Mouse (Mus musculus) erythroid progenitor cell, adult 5-6 weeks (primary cell): Measurements from ENCODE around the gene D430041D05Rik. TPM values are rescaled to one million over a fixed set of nuclear protein-coding genes. Genes with fewer than 3 reads are reported as not detected.

Source experiments
- ATAC-seq: replicated peaks from 2 replicates; pipeline ENCODE4 v1.8.0; 2016; ENCODE audit warnings: moderate number of reproducible peaks, mild to moderate bottlenecking, moderate TSS enrichment, inconsistent platforms; ENCODE audit not compliant: poor library complexity, low FRiP score, severe bottlenecking
- total RNA-seq, 2 experiments: library from RNA; stranded (forward) in 1 of 2; stranded (reverse) in 1 of 2; fragments of 150-400 nt in 1 of 2; fragments of 186-747, 209-891 nt in 1 of 2; gene quantifications; 2 replicates each; pipeline versions ENCODE4 v1.2.3 to v1.2.4; 2015 to 2017; ENCODE audit warnings: low replicate concordance in 2 of 2

Gene D430041D05Rik
- total RNA-seq, 2 experiments from 2014 or later: not detected

DNA sequence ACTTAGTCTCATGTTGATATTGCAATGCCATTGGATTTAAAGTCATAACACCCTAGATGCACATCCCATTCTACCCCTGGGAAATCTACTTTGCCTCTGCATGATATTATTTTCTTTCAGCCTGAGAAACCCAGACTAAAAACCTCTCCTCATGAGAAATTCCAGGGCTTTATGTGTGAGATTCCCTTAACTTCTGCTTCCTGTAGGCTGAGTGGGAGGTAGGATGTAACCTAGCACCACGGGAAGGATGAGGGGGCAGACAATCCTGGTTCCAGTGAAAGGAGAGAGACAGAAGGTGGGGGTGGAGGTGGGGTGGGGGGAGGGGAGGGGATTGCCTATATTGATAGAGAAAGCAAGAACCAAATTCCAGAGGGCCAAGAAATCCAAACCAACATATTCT lies 110.9 kb downstream of the D430041D05Rik start:
- no peak for ATAC-seq

DNA sequence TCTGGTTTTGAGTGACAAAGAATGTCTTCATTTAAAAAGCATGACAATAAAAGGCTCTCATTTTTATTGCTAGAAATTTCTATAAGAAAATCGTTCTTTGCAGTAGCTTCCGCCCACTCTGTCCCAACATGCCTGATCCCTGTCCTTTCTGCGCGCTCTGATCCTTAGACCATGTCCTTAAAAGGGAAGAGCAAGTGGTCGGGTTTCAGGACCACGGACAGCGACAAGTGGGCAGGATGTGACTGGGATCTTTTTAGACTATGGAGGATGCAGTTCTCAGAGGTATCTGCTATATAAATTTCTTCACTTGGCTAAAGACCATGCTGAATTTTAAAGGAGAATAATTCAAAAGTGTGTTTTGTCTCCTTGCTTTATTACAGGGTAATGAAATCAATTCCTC lies 111.7 kb downstream of the D430041D05Rik start:
- no peak for ATAC-seq

DNA sequence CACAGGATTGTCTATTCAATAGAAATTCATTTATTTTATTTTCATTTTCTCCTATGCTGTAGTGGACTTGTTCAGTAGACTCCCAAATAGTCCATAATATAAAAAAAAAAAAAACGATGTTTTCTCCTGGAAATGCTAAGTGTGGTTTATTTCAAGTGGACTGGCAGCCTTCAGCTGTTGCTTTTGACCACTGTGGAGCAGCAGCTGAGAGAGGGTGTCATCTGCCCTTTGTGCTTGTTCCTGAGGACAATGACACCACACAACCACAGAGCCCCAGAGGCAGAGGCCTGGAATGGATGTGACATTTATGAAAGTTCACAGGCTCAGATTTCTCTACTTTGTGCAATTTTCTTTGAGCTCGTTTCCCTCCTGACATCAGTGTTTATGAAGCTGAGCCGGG lies 124.0 kb downstream of the D430041D05Rik start:
- no peak for ATAC-seq

DNA sequence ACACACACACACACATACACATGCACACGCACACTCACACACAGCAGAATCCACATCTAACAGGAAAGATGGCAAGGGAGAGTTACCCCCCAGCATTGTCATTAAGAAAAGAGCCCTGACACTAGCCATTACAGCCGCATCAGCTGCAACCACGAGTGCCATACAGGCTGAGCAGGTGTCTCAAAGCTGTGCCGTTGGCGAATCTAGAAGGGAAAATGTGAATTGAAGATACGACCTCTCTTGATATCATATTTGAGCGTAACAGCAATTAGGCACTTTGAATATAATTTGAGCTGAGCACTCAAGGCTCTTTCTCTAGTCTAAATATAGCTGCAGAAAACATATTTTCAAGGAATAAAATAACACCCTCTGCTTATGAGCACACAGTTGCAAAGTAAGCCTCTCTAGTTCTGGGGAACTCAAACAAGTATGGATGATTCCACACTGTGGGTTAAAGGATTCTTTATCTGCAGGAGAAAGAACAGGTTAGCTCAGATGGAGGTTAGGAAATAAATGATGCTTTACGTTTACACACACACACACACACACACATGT lies 127.3 kb downstream of the D430041D05Rik start:
- ATAC-seq: no peak

DNA sequence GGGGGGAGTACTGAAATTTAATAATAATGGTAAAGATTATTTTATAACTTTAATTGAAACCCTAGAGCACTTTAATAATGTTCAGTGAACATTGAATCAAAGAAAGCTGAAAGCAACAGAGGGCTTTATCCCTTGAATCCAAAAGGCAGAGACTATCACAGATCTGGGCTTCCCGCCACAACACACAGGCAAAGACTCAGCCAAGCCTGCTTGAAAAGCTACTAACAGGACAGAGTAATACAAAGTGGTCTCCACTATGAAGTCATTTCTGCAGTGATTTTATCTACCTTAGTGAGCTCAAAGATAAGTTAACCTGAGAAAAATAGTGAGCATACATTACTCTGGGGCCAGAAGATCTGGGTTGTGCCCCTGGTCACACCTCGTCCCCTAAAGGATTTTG lies 128.0 kb downstream of the D430041D05Rik start:
- no peak for ATAC-seq

DNA sequence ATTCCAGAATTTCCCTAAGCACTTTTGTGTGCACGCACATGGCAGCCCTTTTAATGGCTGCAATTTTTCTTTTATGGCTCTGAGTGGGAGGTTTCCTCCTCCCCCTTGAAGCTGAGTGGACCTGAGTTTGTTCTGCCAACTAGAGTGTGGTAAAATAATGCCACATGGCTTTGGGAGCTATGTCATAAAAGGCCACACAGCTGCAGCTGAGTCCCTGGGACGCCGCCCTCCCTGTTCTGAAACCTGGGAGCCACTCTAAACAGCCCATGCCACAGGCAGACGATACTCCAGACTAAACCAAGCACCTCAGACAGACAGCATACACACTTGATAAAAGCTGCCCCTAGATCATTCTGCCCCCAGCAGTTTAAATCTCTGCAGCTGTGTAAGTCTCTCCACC lies 143.8 kb downstream of the D430041D05Rik start:
- ATAC-seq: no peak

DNA sequence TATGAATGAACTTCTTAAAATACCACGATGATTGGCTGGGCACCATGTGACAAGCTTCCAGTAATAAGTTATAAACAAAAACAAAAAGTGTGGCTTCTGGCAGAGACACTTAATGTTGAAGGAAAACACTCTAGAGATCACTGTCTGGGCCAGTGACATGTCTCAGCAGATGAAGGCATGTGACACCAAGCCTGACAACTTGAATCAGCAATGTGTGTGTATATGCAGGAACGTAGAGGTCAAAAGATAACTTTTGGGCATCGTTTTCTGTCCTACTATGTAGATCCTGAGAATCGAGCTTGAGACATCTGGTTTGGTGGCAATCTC lies 149.1 kb downstream of the D430041D05Rik start:
- ATAC-seq: no peak

DNA sequence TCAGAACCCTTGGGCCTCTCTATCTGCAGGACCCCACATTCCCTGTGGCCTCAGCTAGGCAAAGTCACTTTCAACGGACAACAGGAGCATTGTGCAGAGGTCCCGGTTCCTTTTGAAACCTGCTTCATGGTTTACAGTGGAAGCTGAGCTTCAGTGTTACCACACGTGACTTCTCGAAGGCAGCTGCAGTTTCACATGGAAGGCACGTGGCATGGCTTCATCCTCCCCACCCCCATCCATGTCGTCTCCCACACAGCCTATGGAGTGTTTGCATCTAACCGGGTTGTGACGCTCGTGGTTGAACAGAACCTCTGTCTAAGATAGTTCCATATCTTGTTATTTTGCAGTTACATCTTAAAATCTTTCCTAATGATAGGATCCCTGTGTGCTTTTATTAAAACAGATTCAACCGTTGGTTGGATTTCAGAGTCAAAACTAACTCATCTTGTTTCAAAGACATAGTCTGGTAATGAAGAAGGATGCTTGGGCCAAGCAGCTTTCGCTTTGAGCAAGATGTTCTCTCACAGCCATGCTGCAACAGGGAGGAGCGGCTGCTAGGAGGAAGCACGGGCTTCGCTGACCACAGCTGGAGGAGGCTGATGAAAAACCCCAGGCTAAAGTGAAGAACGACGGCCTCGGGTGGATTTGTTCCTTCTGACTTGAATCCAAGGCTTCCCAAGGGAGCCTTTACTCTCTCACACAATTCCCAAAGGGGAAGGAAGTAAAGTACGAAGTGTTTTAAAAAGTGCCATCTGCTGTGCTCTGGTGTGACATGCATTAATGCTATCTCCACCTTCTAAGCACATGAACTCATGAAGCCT lies 149.7 kb downstream of the D430041D05Rik start:
- ATAC-seq: no peak

DNA sequence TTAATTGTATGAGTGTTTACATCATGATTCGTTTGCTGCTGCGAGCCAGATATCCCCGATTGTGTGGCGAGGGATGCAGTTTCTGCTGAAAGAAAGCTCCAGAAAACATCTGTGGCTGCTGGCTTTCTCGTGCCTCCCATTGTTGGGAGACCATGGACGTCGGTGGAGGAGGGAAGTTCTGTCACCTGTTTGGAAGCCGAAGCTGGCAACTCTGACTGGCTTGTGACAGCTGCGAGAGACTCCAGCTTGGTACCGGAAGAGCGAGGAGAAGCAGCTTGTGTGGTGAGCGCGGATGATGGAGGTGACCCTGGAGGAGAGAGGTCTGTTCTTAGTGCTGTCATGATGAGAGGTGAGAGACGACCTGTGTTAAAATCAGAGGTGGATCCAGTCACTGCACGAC lies 154.2 kb downstream of the D430041D05Rik start:
- no peak for ATAC-seq

DNA sequence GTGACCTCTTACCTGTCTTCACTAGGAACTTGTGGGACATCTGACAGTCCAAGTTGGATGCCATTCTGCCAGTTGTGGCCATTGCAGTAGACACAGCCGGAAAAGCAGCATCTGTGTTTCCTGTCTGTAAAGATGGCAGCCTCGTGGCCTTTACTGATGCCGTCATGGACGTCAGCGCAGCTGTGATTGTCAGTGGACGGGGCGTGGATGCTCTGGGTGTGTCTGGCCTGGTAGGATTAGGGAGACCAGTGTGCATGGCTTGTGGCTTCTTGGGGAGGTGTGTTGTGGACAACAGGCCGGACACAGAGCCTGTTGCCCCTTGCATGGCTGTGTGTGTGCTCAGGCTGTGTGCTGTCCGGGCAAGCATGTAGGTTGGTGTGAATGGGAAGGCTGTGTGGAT lies 155.9 kb downstream of the D430041D05Rik start:
- no peak for ATAC-seq

DNA sequence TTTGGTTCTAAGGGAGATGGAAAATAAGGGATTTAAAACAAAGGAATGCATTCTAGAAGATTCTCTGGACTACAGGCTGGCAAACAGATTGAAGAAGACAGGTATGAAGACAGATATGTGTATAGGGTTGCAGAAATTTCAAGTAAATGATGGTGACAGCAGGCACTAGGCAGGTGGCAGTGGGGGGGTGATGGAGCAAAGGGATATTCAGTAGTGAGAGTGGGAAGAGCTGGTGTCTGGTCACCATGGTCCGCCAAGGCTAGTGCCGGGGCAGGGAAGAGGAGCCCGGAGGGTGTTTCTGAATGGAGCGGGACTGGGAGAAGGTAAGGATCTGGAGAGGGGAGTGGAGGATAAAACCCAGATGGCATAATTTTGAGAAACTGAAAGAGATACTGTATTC lies 157.5 kb downstream of the D430041D05Rik start:
- ATAC-seq: no peak

DNA sequence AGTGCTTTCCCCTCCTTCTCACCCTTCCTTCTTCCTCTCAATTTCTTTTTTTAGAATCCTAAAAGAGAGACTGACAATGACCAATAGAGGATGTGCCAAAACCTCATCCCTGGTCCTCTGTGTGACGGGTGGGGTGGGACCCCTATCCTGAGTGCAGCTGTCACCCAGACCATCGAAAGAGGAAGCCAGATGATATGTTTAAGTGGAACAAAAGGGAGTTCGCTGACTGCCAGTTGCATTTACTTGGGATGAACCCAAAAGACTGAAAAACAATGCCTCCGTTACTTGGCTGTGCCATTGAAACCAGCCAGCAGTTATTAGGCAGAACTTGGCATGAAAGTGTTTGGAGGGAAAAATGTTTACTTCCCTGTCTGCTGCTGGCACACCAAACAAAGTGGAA lies 159.2 kb downstream of the D430041D05Rik start:
- no peak for ATAC-seq

DNA sequence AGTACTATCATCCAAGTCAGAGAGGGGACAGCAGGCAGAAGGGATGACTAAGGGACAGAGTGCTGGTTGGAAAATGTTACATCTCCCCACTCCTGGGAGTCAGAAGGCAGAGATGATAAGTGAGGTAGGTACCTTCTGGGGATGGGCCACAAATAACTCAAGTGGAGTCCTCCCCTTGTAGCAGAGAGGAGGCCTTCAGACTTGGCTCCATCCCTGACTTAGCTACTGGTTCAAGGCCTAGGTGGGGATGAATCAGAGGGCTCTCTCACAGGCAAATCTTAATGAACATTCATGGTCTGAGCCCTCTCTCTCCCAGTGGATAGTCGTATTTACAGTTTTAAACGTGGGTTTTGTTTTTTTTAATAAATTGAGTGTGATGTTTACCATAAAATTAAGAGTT lies 161.0 kb downstream of the D430041D05Rik start:
- no peak for ATAC-seq

DNA sequence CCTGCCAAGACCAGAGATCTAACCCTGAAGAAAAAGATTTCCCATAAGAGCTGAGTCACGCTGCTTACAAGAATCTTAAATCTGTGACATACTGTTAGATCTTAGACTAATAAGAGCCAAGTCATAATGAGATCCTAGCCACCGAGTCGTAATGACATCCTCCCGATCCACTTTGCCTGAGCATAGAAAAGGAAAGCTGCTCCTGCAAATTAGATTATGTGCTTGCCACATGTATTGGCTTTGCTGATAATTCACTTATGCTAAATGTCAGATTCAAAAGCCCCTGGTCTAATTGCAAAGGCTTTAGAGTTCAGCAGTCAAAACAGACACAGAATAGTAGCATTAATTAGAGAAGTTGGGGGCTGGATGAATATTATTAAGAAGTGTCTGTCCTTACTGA lies 164.0 kb downstream of the D430041D05Rik start:
- no peak for ATAC-seq

DNA sequence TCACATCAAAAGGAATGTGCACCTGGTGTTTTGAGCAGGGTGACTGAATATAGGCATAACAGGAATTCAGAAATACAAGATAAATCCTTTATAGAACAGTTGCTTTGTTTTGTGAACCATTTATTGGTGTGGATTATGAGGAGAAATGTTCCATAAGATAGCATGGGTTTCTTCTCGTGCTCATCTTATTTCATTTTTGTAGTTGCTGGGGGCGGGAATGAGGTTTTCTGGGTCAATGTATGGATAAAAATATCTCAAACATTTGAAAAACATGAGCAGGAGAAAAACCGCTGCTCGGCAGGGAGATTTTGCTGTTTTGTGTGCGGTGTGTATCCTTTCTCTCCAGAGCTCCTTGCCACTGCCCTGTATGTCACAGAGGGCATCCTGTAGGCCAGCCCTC lies 168.8 kb downstream of the D430041D05Rik start:
- ATAC-seq: no peak

DNA sequence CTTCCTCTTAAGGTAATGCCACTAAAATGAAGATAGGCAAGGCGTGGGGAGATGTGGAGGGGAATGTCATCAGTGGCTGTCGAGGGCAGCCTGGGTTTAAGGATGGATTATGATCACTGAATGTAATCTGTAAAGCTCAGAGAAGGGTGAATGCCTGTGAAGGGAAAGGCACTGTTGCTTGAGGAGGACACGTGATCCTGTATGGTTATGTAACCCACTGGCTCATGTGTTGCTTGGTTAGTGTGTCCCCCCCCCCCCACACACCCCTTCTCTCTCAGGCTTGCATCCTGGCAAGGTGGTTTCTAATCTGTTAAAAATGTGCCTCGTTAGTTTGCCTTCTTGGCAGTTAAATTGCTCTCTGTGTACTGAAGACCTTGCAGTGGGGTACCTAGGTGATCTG lies 173.7 kb downstream of the D430041D05Rik start:
- no peak for ATAC-seq

DNA sequence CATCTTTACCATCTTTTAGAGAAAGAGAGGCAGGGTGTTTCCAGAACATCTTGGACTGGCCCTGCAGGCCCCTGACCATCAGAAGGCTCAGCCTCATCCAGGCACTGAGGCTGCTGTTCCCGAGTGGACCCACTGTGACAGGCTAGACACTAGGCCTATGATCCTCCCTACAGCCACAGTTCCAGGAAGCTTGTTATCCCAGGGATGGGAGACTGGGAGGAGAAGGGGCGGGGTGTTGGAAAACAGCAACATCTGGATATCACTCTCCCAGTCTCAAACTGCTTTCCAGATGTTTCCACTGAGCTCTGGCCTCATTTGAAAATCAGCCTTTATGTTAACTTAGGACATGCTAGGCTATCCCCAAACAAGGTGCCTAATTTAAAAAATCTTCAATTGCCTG lies 180.4 kb downstream of the D430041D05Rik start:
- no peak for ATAC-seq

DNA sequence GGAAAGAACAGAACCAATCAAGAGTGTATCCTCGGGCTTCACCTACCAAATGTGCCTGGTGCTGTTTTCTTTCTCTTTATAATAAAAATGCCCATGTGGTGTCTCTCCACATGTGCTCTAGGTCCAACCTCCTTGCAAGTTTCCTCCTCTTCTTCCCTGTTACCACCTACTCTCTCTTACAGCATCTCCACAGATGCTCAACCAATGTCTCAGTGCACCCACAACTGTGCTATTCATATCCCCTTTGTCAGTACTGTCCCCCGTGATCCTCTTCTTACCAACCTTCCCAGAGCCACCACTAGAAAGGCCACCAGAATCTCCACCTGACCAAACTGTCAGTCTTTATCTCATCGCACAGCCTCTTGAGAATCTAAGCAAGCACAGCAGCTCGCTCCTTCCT lies 184.8 kb downstream of the D430041D05Rik start:
- ATAC-seq: no peak

DNA sequence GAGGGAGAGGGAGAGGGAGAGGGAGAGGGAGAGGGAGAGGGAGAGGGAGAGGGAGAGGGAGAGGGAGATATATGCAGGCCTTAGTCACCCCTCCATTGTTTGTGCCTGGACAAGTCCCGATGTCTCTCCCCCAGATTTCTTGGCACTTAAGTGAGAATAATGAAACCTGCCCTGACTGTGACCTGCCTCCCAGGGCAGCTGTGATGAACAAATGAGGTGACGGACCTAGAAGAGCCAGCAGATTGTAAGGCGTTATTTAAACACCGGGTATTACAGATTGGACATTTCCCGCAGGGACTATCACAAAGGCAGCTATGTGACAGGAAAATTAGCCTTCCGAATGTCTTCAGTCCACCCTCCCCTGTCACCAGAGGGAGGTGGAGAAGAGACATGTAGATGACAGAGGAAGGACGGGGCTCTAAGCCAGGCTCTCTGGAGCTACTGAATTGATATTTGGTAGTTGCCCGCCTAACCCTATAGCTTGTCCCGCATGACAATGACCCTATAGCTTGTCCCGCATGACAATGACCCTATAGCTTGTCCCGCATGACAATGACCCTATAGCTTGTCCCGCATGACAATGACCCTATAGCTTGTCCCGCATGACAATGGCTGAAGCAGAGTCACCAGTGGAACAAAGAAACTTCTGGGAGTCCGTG lies 191.0 kb downstream of the D430041D05Rik start:
- no peak for ATAC-seq

DNA sequence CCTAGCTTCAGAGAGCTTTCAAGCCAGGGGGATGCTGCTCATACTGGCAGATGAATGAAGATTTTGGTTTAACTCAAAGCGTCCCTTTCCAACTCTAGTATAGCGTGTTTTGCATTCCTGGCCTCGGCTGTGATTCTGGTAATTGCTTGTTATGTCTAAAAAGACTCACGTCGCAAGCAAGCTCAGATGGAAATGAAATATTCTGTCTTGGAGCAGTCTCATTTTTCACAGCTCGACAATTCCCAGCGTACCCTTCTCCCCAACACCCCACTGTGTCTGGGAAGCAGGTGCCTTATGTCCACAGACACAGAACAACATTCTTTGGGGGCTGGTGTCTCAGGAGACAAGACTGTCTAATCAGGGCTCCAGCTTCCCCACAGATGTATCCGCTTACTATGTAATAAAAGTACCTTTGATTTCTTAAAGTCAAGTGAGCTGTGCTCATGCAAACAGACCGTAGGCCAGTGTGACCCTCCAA lies 192.2 kb downstream of the D430041D05Rik start:
- ATAC-seq: no peak

DNA sequence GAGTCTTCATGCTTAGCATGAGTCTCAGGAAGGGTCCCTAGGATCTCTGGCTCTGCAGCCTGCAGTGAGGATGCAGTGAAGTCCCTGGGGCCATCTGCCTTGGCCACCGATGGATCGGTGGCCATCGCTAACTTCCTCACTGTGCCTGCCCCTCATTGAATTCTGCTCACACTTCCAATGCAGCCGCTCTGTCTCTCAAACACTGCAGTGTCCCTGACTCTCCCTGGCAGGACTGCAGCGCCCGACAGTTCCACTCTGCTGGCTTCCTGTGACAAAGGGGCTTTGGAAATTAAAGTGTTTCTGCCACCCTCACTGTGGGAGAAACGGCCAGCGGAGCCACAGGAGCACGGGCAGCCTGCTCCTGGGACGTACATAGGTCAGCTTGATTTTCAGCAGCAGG lies 192.7 kb downstream of the D430041D05Rik start:
- no peak for ATAC-seq
